Comparison of ENCODE assay signal across 8 mouse cellular contexts in genomic region chr9:114780746-114781525, GRCm38 (mm10). TPM values are rescaled to one million over a fixed set of nuclear protein-coding genes. Genes with fewer than 3 reads are reported as not detected.
DNase-seq lines count a peak whose midpoint lies in the region; ATAC-seq and TF ChIP-seq lines count a peak whose summit lies in the region.

No protein-coding gene starts in this region.

- H3K36me3 ChIP-seq in ES-Bruce4 (ENCODE audit: control insufficient read depth, insufficient read depth, low read length, poor library complexity, severe bottlenecking) (no peaks in the 10 kb centered on the region), macrophage (ENCODE audit: inconsistent target) (no peaks in the 10 kb centered on the region)

- no peaks in the 10 kb centered on the region for H3K4me1 ChIP-seq in ES-Bruce4 (ENCODE audit: control insufficient read depth, insufficient read depth, low read length)

- no peaks in the 10 kb centered on the region for H3K9me3 ChIP-seq in ES-Bruce4 (replicated peaks; ENCODE audit: control insufficient read depth, insufficient read depth, low read length, poor library complexity, severe bottlenecking)

- H3K27me3 ChIP-seq in ES-Bruce4 (ENCODE audit: control insufficient read depth, insufficient read depth, low read length, poor library complexity, severe bottlenecking) = no peaks in the 10 kb centered on the region

- peaks cover 52% of the 10 kb centered on the region for H3K79me2 ChIP-seq in macrophage (ENCODE audit: inconsistent target)

- peak overlapping the region; percentile 88 for H3K9ac ChIP-seq in ES-Bruce4 (ENCODE audit: low read depth, poor library complexity, severe bottlenecking)

- H3K4me3 ChIP-seq in ES-Bruce4 (ENCODE audit: low read depth, low read length) = peak overlapping the region; percentile 77
- H3K4me3 ChIP-seq in macrophage (ENCODE audit: inconsistent target) = peak overlapping the region; percentile 78

- no peak for TF ChIP-seq POLR2A in ES-Bruce4 (IDR thresholded peaks at IDR 0.05; ENCODE audit: insufficient read depth, low read length)

- TF ChIP-seq CTCF in ES-Bruce4 (IDR thresholded peaks at IDR 0.05; ENCODE audit: low read depth, low read length) = no peak

- TF ChIP-seq EP300 in ES-Bruce4 (IDR thresholded peaks at IDR 0.05; ENCODE audit: insufficient read depth, low read depth, low read length) = no peak

- peak; percentile 83 for DNase-seq in ZHBTc4 (ENCODE audit: low read depth, low spot score)
- peak; percentile 61 to 69 for DNase-seq in heart, postnatal 10 days
- DNase-seq in layer of hippocampus, postnatal 36 days = peak; percentile 21 to 46
- peak; percentile 44 for DNase-seq in right cerebral cortex, postnatal 25 days

- intact Hi-C loops in heart, postnatal 10 days (cut with DNase I) = no loop called here

- 2% methylated on average over 35 of the region's 38 CpGs for WGBS in macrophage (ENCODE audit: missing documents)

- ATAC-seq in erythroblast, adult 5-6 weeks (replicated peaks; ENCODE audit: low FRiP score, poor library complexity, severe bottlenecking) = 0 out of 2 replicates have a peak, but pooled peaks have one; percentile 18
- ATAC-seq in erythroid progenitor cell, adult 5-6 weeks (replicated peaks; ENCODE audit: low FRiP score, poor library complexity, severe bottlenecking) = no peak

- H3K27ac ChIP-seq in ES-Bruce4 (ENCODE audit: insufficient read depth, low read length) (peak overlapping the region; percentile 49), macrophage (peak overlapping the region; percentile 100)

RNA-seq across cellular contexts. Expression of gene Cmtm7, which starts 0.7 kb away (rescaled TPM):
- polyA plus RNA-seq in ES-Bruce4 (2011; ENCODE audit: insufficient read depth, insufficient read length, low read depth, missing spikeins) = 60.6 and 63.7 TPM in 2 replicates
- total RNA-seq in erythroblast, adult 5-6 weeks (2015; ENCODE audit: low replicate concordance) = 62.7 and 84.2 TPM in 2 replicates
- total RNA-seq in erythroblast, adult 5-6 weeks (2017; ENCODE audit: low replicate concordance) = 59.2 and 111 TPM in 2 replicates
- 10 to 100 TPM; 25.7 to 26.9 TPM for total RNA-seq in heart, postnatal 10 days (2021)
- 1 to 10 TPM; 3.5 to 4.5 TPM for total RNA-seq in layer of hippocampus, postnatal 36 days (2021)
- 10 to 100 TPM; 17.7 to 97.1 (median 67.8) TPM for total RNA-seq in macrophage (2018; cell fraction: chromatin; rRNA removed)
- 100 to 1,000 TPM in 9 of 26 experiments, 10 to 100 TPM in 17; 58.3 to 114 (median 93.6) TPM for total RNA-seq in macrophage (2018; cell fraction: cytosol; rRNA removed)
- 100 to 1,000 TPM in 1 of 26 experiments, 10 to 100 TPM in 25; 36.9 to 101 (median 68.6) TPM for total RNA-seq in macrophage (2018; cell fraction: nucleus; rRNA removed)
- polyA plus RNA-seq in macrophage (2018) = 47.8 to 121 TPM (median 101 TPM) in 3 replicates
- 64.1 and 71.7 TPM in 2 replicates for total RNA-seq in erythroid progenitor cell, adult 5-6 weeks (2015; ENCODE audit: low replicate concordance)
- total RNA-seq in erythroid progenitor cell, adult 5-6 weeks (2017; ENCODE audit: low replicate concordance) = 46.0 and 46.4 TPM in 2 replicates

RNA-seq across cellular contexts. Expression of gene Cmtm6, which starts 50.0 kb away (rescaled TPM):
- polyA plus RNA-seq in ES-Bruce4 (2011; ENCODE audit: insufficient read depth, insufficient read length, low read depth, missing spikeins) (47.4 and 49.3 TPM in 2 replicates), macrophage (2018) (61.4 to 121 TPM (median 79.5 TPM) in 3 replicates)
- total RNA-seq in erythroblast, adult 5-6 weeks (2015; ENCODE audit: low replicate concordance) = 9.6 and 23.0 TPM in 2 replicates
- 17.0 and 24.4 TPM in 2 replicates for total RNA-seq in erythroblast, adult 5-6 weeks (2017; ENCODE audit: low replicate concordance)
- total RNA-seq in heart, postnatal 10 days (2021) = 10 to 100 TPM; 34.5 to 37.8 TPM
- total RNA-seq in layer of hippocampus, postnatal 36 days (2021) = 10 to 100 TPM; 22.1 to 22.4 TPM
- total RNA-seq in macrophage (2018; cell fraction: chromatin; rRNA removed) = 10 to 100 TPM in 25 of 26 experiments, 1 to 10 TPM in 1; 9.5 to 94.2 (median 29.7) TPM
- 100 to 1,000 TPM in 12 of 26 experiments, 10 to 100 TPM in 14; 60.7 to 138 (median 99.6) TPM for total RNA-seq in macrophage (2018; cell fraction: cytosol; rRNA removed)
- total RNA-seq in macrophage (2018; cell fraction: nucleus; rRNA removed) = 100 to 1,000 TPM in 10 of 26 experiments, 10 to 100 TPM in 16; 54.2 to 141 (median 94.4) TPM
- total RNA-seq in erythroid progenitor cell, adult 5-6 weeks (2015; ENCODE audit: low replicate concordance) = 8.8 and 9.7 TPM in 2 replicates
- total RNA-seq in erythroid progenitor cell, adult 5-6 weeks (2017; ENCODE audit: low replicate concordance) = 10.4 and 20.0 TPM in 2 replicates

Comparison
In these comparisons a context has a peak if more than half of its experiments do, and no peak if none do; other contexts are left out.
1. RNA of gene Cmtm7, which starts 0.7 kb away (total RNA-seq): 59.2 to 111 TPM in erythroblast, adult 5-6 weeks, 46.0 to 71.7 TPM in erythroid progenitor cell, adult 5-6 weeks and 25.7 to 26.9 TPM in heart, postnatal 10 days; 3.5 to 4.5 TPM in layer of hippocampus, postnatal 36 days; every median in the first group is over 4 times any median in the second.
2. Peak in every context shown above with its lines, with median percentiles within 50 percentile points of each other: DNase-seq.